Mouse (Mus musculus): ENCODE measurements around the gene Chpf2.

GRCm38 (mm10) chr5:24622386-24623040 lies 36.0 kb downstream of the Chpf2 start:
- TF ChIP-seq CTCF (IDR thresholded peaks at IDR 0.05; ENCODE audit: extremely low read depth, insufficient read depth, low read length) (no peak), POLR2A (IDR thresholded peaks at IDR 0.05; ENCODE audit: extremely low read depth, insufficient read depth, low read length) (no peak)

Data from cortical plate, adult 2 months (tissue).